Mouse (Mus musculus): Measurements from ENCODE around the gene Inpp4a. TPM values are rescaled to one million over a fixed set of nuclear protein-coding genes. Genes with fewer than 3 reads are reported as not detected.

Gene Inpp4a
- polyA plus RNA-seq, 2 experiments from 2014 or later, result 76.6 to 78.0 TPM

GRCm38 (mm10) chr1:37323208-37323607, 23.5 kb downstream of the Inpp4a start:
- no peak for ATAC-seq

- no peak for ATAC-seq
These were observed 24.9 kb downstream of the Inpp4a start for GRCm38 (mm10) chr1:37324569-37324968.

- no peak for ATAC-seq
These were observed 27.6 kb downstream of the Inpp4a start for GRCm38 (mm10) chr1:37327311-37327710.

GRCm38 (mm10) chr1:37329132-37329531, 29.5 kb downstream of the Inpp4a start:
- no peak for ATAC-seq

- ATAC-seq, result no peak
These were observed 30.2 kb downstream of the Inpp4a start for GRCm38 (mm10) chr1:37329831-37330230.

GRCm38 (mm10) chr1:37332756-37333155, 33.1 kb downstream of the Inpp4a start:
- ATAC-seq, result no peak

- ATAC-seq, result no peak
These were observed 34.2 kb downstream of the Inpp4a start for GRCm38 (mm10) chr1:37333741-37334440.

- ATAC-seq, result no peak
These were observed 36.4 kb downstream of the Inpp4a start for GRCm38 (mm10) chr1:37336022-37336421.

- ATAC-seq, result no peak
These were observed 37.1 kb downstream of the Inpp4a start for GRCm38 (mm10) chr1:37336794-37337193.

GRCm38 (mm10) chr1:37337273-37337672, 37.6 kb downstream of the Inpp4a start:
- no peak for ATAC-seq

GRCm38 (mm10) chr1:37339144-37339543, 39.5 kb downstream of the Inpp4a start:
- ATAC-seq, result no peak

GRCm38 (mm10) chr1:37341347-37341746, 41.7 kb downstream of the Inpp4a start:
- ATAC-seq, result no peak

GRCm38 (mm10) chr1:37341914-37342313, 42.2 kb downstream of the Inpp4a start:
- ATAC-seq, result no peak

- ATAC-seq, result no peak
These were observed 42.9 kb downstream of the Inpp4a start for GRCm38 (mm10) chr1:37342524-37342923.

- no peak for ATAC-seq
These were observed 43.6 kb downstream of the Inpp4a start for GRCm38 (mm10) chr1:37343265-37343664.

GRCm38 (mm10) chr1:37344223-37344916, 44.7 kb downstream of the Inpp4a start:
- no peak for ATAC-seq

GRCm38 (mm10) chr1:37347361-37348080, 47.9 kb downstream of the Inpp4a start:
- no peak for ATAC-seq

- ATAC-seq, result no peak
These were observed 51.4 kb downstream of the Inpp4a start for GRCm38 (mm10) chr1:37350886-37351651.

GRCm38 (mm10) chr1:37351961-37352360, 52.3 kb downstream of the Inpp4a start:
- no peak for ATAC-seq

- ATAC-seq, result no peak
These were observed 53.8 kb downstream of the Inpp4a start for GRCm38 (mm10) chr1:37353456-37353855.

GRCm38 (mm10) chr1:37355492-37355891, 55.8 kb downstream of the Inpp4a start:
- no peak for ATAC-seq

GRCm38 (mm10) chr1:37356305-37356704, 56.6 kb downstream of the Inpp4a start:
- no peak for ATAC-seq

GRCm38 (mm10) chr1:37357173-37357572, 57.5 kb downstream of the Inpp4a start:
- ATAC-seq, result no peak
